Mouse (Mus musculus) lung, postnatal 0 days (tissue): ENCODE results near the gene Olfr1431.

ENCODE experiments used
- CTCF ChIP-seq: IDR thresholded peaks from 2 replicates; pipeline ENCODE4 v1.5.1; 2016; ENCODE audit warnings: antibody characterized with exemption, mild to moderate bottlenecking
- EP300 ChIP-seq: IDR thresholded peaks from 2 replicates; pipeline ENCODE4 v1.6.1; 2016; ENCODE audit warnings: antibody characterized with exemption, mild to moderate bottlenecking, control low read depth

DNA sequence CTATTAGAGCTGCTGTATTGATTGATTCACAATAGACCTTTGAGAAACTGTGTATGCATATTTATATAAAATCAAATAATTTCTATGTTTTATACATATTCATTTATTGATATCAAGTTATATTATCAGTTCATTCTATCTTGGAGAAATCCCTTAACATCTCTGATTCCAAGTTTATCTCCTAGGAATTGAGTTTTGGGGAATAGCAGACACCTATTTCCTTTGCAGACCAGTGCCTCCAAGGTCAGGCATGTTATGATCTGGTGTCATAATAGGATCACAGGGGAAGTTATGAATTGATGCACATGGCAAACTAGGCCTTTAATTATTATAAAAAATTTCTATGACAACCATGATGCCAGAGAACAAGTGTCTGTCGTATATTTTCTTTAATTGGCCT, at the start of gene Olfr1431:
- TF ChIP-seq EP300 (no peak), CTCF (no peak)
